Mouse (Mus musculus): ENCODE measurements around the gene Fam53b.

DNA sequence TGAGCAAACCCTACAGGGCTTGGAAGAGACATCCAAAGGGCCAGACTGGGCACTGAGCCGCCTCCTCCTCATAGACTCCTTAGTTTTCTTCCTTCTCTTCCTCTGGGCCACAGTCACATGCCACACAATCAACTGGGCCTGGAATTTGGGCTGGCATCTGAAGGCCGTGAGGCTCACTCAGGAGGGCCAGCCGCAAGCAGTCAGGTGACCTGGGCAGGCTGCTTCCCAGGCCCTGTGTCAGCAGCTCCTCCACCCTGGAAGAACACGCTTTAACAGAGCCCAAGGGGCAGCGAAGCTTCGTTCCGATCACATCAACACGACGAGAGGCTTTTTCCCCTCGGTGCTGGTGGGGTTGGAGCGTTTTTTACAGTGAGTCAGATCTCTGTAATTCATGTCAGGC is 11.0 kb downstream of the Fam53b start:
- TF ChIP-seq ZNF384 (IDR thresholded peaks at IDR 0.05; ENCODE audit: low read depth, low read length) (no peak), HCFC1 (IDR thresholded peaks at IDR 0.05; ENCODE audit: borderline replicate concordance, insufficient read depth, low read length) (no peak)
